Mouse (Mus musculus) C2C12 (cell line): Measurements from ENCODE around the gene Klf1. TPM values are rescaled to one million over a fixed set of nuclear protein-coding genes. Genes with fewer than 3 reads are reported as not detected.
A peak's percentile ranks its signal among the peaks of the same experiment; 100 is the strongest.

ENCODE experiments used
- H3K27me3 ChIP-seq: one replicate; pipeline ENCODE4 v1.6.1; 2011; ENCODE audit not compliant: control insufficient read depth, insufficient read depth, insufficient read length
- H3K36me3 ChIP-seq: one replicate; pipeline ENCODE4 v1.6.1; 2011; ENCODE audit not compliant: control insufficient read depth, insufficient read depth
- H3K4me3 ChIP-seq: one replicate; pipeline ENCODE4 v1.5.1; 2011; ENCODE audit warnings: mild to moderate bottlenecking, control low read depth; ENCODE audit not compliant: poor library complexity, insufficient read depth, severe bottlenecking
- H3K79me2 ChIP-seq: one replicate; pipeline ENCODE4 v1.6.1; 2011; ENCODE audit not compliant: control insufficient read depth, insufficient read depth
- H3K79me3 ChIP-seq: one replicate; pipeline ENCODE4 v1.6.1; 2011; ENCODE audit warnings: low read depth, control low read depth
- H3ac ChIP-seq: one replicate; pipeline ENCODE3; 2011; ENCODE audit warnings: low read depth; ENCODE audit not compliant: control insufficient read depth, insufficient read length
- CEBPB ChIP-seq: IDR thresholded peaks from one replicate; pipeline ENCODE4 v1.6.1; 2011; ENCODE audit warnings: low read depth, mild to moderate bottlenecking, control low read depth, moderate library complexity
- CTCF ChIP-seq: IDR thresholded peaks from one replicate; pipeline ENCODE4 v1.5.1; 2011; ENCODE audit not compliant: control insufficient read depth, insufficient read depth, insufficient read length
- FOSL1 ChIP-seq: IDR thresholded peaks from one replicate; pipeline ENCODE4 v1.8.0; 2011; ENCODE audit warnings: mild to moderate bottlenecking, low read length; ENCODE audit not compliant: poor library complexity, insufficient read depth, severe bottlenecking
- MAX ChIP-seq: IDR thresholded peaks from one replicate; pipeline ENCODE4 v1.6.1; 2011; ENCODE audit warnings: mild to moderate bottlenecking, control low read depth
- MYOD1 ChIP-seq: IDR thresholded peaks from one replicate; pipeline ENCODE4 v1.6.1; 2011; ENCODE audit warnings: low read depth; ENCODE audit not compliant: control insufficient read depth, insufficient read length
- MYOG ChIP-seq: IDR thresholded peaks from one replicate; pipeline ENCODE4 v1.6.1; 2011; ENCODE audit not compliant: control insufficient read depth, insufficient read length; ENCODE audit errors: extremely low read depth
- USF1 ChIP-seq: IDR thresholded peaks from one replicate; pipeline ENCODE4 v1.6.1; 2011; ENCODE audit warnings: low read depth, mild to moderate bottlenecking, control low read depth, moderate library complexity
- polyA plus RNA-seq: library from polyadenylated mRNA; unstranded; fragments of >200 nt; fragmentation: generic; extraction: Trizol; gene quantifications from one replicate; pipeline ENCODE4 v1.2.1, GENCODE M21; 2012; ENCODE audit warnings: missing spikeins

The Klf1 gene
- polyA plus RNA-seq, 1 experiment = 0.09 TPM

DNA sequence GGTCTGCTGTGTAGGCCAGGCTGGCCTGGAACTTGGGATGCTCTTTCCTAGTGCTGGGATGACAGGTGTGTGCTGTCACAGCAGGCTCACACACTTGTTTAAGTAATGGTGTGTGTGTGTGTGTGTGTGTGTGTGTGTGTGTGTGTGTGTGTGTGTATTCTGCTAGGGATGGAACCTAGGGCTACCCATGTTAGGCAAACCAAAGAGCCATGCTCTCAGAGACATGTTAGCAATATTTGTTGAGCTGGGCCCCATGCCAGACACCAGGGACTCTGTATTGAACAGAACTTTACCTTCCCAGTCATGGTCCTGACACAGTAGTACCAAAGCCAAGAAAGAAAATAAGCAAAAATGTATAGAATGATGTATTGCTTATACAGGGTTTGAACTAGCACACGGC is 25.8 kb downstream of the Klf1 start:
- H3K79me3 ChIP-seq = no peaks in the 10 kb centered on the region
- no peak overlapping the region for H3ac ChIP-seq
- TF ChIP-seq CEBPB = no peak
- H3K36me3 ChIP-seq = no peaks in the 10 kb centered on the region
- H3K4me3 ChIP-seq = no peak overlapping the region
- H3K27me3 ChIP-seq = peaks cover 20% of the 10 kb centered on the region
- no peaks in the 10 kb centered on the region for H3K79me2 ChIP-seq

DNA sequence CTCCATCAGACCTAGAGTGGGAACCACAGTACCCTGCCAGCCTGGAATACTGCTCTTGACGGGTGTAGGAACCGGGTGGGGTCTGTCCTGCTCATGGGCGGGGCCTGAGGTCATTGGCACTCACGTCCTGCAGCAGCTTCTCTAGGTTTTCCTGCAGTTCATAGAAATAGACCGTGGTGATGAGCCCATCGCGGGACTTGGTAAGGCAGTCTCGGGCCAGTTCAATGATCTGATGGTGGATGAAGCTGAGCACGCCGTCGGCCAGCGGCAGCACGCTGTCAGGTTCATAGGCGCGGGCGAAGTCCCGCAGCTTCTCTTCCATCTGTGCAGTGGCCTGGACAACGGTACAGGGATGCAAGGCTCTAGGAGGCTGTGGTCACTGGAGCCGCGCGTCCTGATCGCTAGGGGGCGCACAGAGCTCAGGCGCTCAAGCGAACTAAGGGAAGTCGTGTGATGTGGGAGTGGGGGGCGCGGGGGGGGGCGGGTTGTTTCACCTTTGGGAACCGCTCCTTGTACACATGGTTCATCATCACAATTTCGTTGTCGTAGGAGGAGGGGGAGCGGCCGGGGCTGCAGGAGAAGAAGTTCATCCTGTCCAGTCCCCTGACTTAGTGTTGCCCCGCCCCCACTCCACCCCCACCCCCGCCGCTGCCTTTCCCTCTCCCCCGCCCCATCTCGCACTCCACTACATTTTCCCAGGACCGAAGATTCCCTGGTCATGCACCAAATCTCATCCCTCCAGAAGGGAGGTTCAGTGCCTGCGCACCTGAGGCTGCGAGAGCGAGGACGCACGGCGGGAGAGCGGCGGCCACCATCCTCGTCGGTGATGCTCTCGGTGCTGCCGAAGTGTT is 27.0 kb downstream of the Klf1 start:
- no peaks in the 10 kb centered on the region for H3K36me3 ChIP-seq

DNA sequence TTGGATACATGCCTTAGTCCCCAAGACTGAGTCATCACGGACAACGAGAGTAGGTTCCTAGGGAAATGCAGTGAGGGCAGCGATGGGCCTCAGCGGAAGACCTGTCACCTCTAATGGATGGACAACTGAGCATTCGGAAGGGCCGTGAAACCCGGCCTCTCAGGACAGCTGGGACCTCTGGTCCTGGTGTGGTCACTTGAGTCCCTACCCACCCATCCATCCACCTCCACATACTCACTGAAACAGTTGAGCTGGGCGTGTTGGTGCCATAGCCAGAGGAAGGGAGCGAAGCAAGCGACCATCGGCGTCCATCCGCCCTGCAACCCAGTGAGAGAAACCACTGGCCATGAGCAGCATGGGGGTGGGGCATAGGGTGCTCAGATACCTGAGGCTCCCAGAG is 28.9 kb downstream of the Klf1 start:
- Histone ChIP-seq H3K27me3 (peaks cover 31% of the 10 kb centered on the region), H3K79me2 (no peaks in the 10 kb centered on the region), H3ac (no peak overlapping the region), H3K36me3 (no peaks in the 10 kb centered on the region), H3K79me3 (no peaks in the 10 kb centered on the region), H3K4me3 (no peak overlapping the region)
- no peak for TF ChIP-seq MYOD1
- no peak for TF ChIP-seq MAX
- no peak for TF ChIP-seq USF1
- no peak for TF ChIP-seq CTCF
- TF ChIP-seq FOSL1 = no peak
- no peak for TF ChIP-seq CEBPB
- TF ChIP-seq MYOG = no peak

More for the DNA sequence above, 27.0 kb downstream of the Klf1 start:
- no peaks in the 10 kb centered on the region for H3K79me3 ChIP-seq
- no peaks in the 10 kb centered on the region for H3K79me2 ChIP-seq
- H3K27me3 ChIP-seq = peaks cover 21% of the 10 kb centered on the region
- H3ac ChIP-seq = no peak overlapping the region
- no peak overlapping the region for H3K4me3 ChIP-seq
- TF ChIP-seq MAX (no peak), MYOD1 (no peak), FOSL1 (no peak), MYOG (no peak), CEBPB (no peak), CTCF (peak; percentile 92), USF1 (no peak)

DNA sequence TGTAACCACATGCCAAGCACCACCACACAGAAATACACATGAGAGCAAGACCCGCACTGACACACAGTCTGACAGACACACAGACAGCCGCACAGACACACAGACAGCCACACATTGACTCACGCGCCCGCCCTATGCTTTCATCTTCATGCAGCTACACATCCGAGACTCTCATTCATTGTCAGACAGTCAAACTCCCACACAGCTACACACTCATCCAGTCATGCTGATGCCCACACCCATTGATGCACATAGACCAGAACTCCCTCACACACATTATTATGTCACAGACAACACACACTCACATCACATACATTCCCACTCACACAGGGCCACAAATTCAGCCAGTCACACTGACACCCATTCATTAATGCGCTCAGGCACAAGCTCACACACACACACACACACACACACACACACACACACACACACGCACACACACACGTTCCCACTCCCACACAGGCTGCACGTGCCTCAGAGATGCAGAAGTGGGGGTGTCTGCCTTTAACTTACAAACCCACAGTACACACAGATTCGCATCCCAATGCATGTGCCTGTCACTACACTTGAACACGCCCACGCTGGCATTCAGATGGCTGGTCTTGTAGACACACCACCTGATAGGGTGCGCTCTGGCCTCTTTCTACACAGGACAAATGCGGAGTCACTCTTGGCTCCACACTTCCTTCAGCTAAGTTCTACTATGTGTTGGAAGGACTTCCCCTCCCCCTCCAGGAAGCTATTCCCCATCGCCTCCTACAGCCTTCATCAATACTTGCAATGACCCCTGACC is 32.2 kb downstream of the Klf1 start:
- Histone ChIP-seq H3K36me3 (no peaks in the 10 kb centered on the region), H3K79me2 (no peaks in the 10 kb centered on the region), H3K4me3 (no peak overlapping the region), H3ac (no peak overlapping the region), H3K27me3 (peaks cover 57% of the 10 kb centered on the region), H3K79me3 (no peaks in the 10 kb centered on the region)
- TF ChIP-seq MYOD1 = no peak
- no peak for TF ChIP-seq CTCF
- no peak for TF ChIP-seq MYOG

DNA sequence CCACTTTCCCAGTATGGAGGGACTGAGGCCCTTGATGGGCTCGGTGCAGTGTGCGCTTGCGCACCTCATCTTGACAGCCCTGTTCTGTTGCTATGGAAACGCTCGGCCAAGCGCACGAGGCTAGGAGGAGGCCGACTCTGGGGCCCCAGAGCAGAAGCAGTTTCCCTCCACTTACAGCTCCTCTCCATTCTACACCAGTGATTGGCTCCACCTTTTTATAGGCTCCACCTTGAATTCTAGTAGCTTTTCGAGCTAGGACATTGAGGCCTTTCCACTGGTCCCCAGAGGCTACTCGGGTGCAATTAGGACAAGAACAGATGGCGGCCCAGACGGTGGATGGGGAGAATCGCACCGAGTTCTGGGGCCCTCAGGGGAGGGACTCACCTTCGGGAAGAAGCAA is 33.1 kb downstream of the Klf1 start:
- no peak overlapping the region for H3ac ChIP-seq
- H3K79me3 ChIP-seq = no peaks in the 10 kb centered on the region
- H3K79me2 ChIP-seq = no peaks in the 10 kb centered on the region
- no peak overlapping the region for H3K4me3 ChIP-seq
- TF ChIP-seq CTCF = no peak
- no peak for TF ChIP-seq MYOD1
- no peak for TF ChIP-seq USF1
- no peak for TF ChIP-seq MYOG
- peaks cover 52% of the 10 kb centered on the region for H3K27me3 ChIP-seq
- no peaks in the 10 kb centered on the region for H3K36me3 ChIP-seq

DNA sequence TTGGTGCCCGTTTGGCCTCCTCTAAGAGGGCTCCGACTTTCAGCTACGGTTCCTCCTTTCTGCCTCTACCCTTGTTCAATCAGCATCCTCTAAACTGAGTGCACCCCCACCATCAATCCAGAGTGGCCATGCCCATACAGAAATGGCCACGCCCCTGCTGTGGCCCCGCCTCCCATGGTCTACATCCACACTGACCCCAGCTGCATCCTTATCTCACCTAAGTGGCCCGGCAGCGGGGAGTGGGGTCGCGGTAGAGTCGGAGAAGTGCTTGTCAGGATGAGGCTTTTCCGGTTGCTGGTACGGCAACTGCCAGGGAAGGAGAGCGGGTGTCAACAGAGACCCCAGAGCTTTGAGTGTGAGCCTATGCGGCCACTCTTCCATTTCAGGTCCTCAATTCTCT is 33.8 kb downstream of the Klf1 start:
- no peaks in the 10 kb centered on the region for H3K79me2 ChIP-seq
- H3K4me3 ChIP-seq = no peak overlapping the region
- H3K79me3 ChIP-seq = no peaks in the 10 kb centered on the region
- no peaks in the 10 kb centered on the region for H3K36me3 ChIP-seq
- TF ChIP-seq MYOD1 (no peak), CEBPB (no peak), USF1 (no peak)
- peaks cover 47% of the 10 kb centered on the region for H3K27me3 ChIP-seq
- no peak overlapping the region for H3ac ChIP-seq
